ENCODE assay signal across 8 mouse cellular contexts in the genomic region with DNA sequence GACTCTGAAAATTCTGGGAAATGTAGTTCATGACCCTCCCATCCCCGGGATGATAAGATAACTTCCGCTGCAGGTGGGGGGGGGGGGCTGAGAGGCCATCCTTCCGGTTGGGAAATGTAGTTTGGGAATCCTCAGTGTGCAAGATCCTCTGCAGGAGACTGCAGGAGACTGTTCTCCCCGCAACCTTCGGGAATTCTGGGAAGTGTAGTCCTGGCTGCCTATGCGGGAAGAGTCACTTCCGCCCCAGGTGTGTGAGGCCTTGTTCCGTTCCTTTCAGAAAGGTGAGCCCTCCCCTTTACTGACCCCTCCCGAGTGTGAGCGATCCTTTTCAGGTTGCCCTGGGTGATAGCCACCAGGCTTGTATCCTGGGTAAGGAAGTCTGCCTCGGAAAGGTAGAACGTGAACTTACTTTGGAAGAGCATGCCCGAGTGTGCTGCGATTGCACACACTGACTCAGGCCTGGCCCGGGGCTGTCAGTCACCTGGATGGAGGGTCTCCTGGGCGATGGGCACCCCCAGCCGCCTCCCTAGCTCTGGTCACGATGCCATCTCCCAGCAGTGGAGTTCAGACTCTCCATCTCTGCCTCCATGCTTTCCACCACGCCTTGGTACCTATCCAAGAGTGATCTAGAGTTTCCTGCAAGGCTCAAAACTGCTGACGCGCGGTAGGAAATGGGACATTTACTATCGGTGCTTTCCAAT. TPM values are rescaled to one million over a fixed set of nuclear protein-coding genes. Genes with fewer than 3 reads are reported as not detected.
DNase-seq lines count a peak whose midpoint lies in the region; ATAC-seq lines count a peak whose summit lies in the region.

A gene (plus strand): TSS at position 159 of the 701 bp plus-strand sequence.

- peak within 1 kb of the TSS; percentile 81 for H3K4me3 ChIP-seq in forebrain, embryonic 16.5 days (replicated peaks; ENCODE audit: low read length)
- peak within 1 kb of the TSS; percentile 61 for H3K4me3 ChIP-seq in liver, embryonic 15.5 days (replicated peaks)
- H3K4me3 ChIP-seq in neural tube, embryonic 15.5 days (replicated peaks), result peak within 1 kb of the TSS; percentile 74

- peaks cover 26% of the 10 kb centered on the region for H3K36me3 ChIP-seq in forebrain, embryonic 16.5 days (ENCODE audit: control insufficient read depth, insufficient read depth)
- peaks cover 25% of the 10 kb centered on the region for H3K36me3 ChIP-seq in liver, embryonic 15.5 days (replicated peaks)
- H3K36me3 ChIP-seq in neural tube, embryonic 15.5 days, result peaks cover 19% of the 10 kb centered on the region

- DNase-seq in ES-CJ7 (ENCODE audit: low read depth, low spot score), result peak; percentile 91
- peak; percentile 84 to 95 for DNase-seq in cerebellum, adult 18-20 months
- DNase-seq in heart, postnatal 14 days, result peak; percentile 71 to 79
- DNase-seq in layer of hippocampus, adult 11-12 months (ENCODE audit: low spot score), result peak; percentile 82
- peak; percentile 46 to 82 for DNase-seq in urinary bladder, postnatal 36 days (ENCODE audit: low spot score in 2 of 2)

- intact Hi-C loops in heart, postnatal 14 days (cut with DNase I), result loop anchor here (2.0 kb wide), 1 partner anchor 30 kb away; no protein-coding TSS in a partner anchor

- no peaks in the 10 kb centered on the region for H3K27me3 ChIP-seq in forebrain, embryonic 16.5 days (replicated peaks; ENCODE audit: control insufficient read depth, insufficient read depth, low read length)
- no peaks in the 10 kb centered on the region for H3K27me3 ChIP-seq in liver, embryonic 15.5 days
- H3K27me3 ChIP-seq in neural tube, embryonic 15.5 days (replicated peaks), result no peaks in the 10 kb centered on the region

- H3K4me2 ChIP-seq in forebrain, embryonic 16.5 days (ENCODE audit: low read length), result peak within 1 kb of the TSS; percentile 96
- H3K4me2 ChIP-seq in liver, embryonic 15.5 days, result peak within 1 kb of the TSS; percentile 73
- H3K4me2 ChIP-seq in neural tube, embryonic 15.5 days, result peak within 1 kb of the TSS; percentile 82

- peak within 1 kb of the TSS; percentile 68 for H3K27ac ChIP-seq in forebrain, embryonic 16.5 days (ENCODE audit: low read length)
- H3K27ac ChIP-seq in liver, embryonic 15.5 days (replicated peaks), result peak within 1 kb of the TSS; percentile 64
- H3K27ac ChIP-seq in neural tube, embryonic 15.5 days (replicated peaks), result peak within 1 kb of the TSS; percentile 80

- H3K9me3 ChIP-seq in forebrain, embryonic 16.5 days (ENCODE audit: control insufficient read depth, low read length), result peaks cover 23% of the 10 kb centered on the region
- H3K9me3 ChIP-seq in liver, embryonic 15.5 days (replicated peaks), result 0 out of 2 replicates have a peak, but pooled peaks cover under 1% of the 10 kb centered on the region
- H3K9me3 ChIP-seq in neural tube, embryonic 15.5 days (replicated peaks), result peaks cover 14% of the 10 kb centered on the region; the same call in 1 of the 2 replicates

- WGBS in forebrain, embryonic 16.5 days, result 2% methylated on average over 23 of the region's 23 CpGs
- 4% methylated on average over 23 of the region's 23 CpGs for WGBS in liver, embryonic 15.5 days (ENCODE audit: insufficient replicate concordance)
- WGBS in neural tube, embryonic 15.5 days, result 3% methylated on average over 23 of the region's 23 CpGs

- peak within 1 kb of the TSS; percentile 72 for H3K9ac ChIP-seq in forebrain, embryonic 16.5 days (replicated peaks; ENCODE audit: low read depth, low read length)
- H3K9ac ChIP-seq in liver, embryonic 15.5 days, result peak within 1 kb of the TSS; percentile 40
- peak within 1 kb of the TSS; percentile 88 for H3K9ac ChIP-seq in neural tube, embryonic 15.5 days (replicated peaks)

- peak; percentile 99 for ATAC-seq in forebrain, embryonic 16.5 days
- ATAC-seq in liver, embryonic 15.5 days (ENCODE audit: insufficient read depth), result peak; percentile 88
- peak; percentile 97 for ATAC-seq in neural tube, embryonic 15.5 days (ENCODE audit: low FRiP score)

- peaks cover 8% of the 10 kb centered on the region for H3K4me1 ChIP-seq in forebrain, embryonic 16.5 days (replicated peaks; ENCODE audit: control insufficient read depth, insufficient read depth, low read length)
- peaks cover 16% of the 10 kb centered on the region for H3K4me1 ChIP-seq in liver, embryonic 15.5 days (replicated peaks)
- H3K4me1 ChIP-seq in neural tube, embryonic 15.5 days, result peaks cover 6% of the 10 kb centered on the region

RNA-seq across cellular contexts. Expression of the gene that starts here (rescaled TPM):
- 10.5 and 12.7 TPM in 2 replicates for polyA plus RNA-seq in forebrain, embryonic 16.5 days (2015; fragmentation: Nextera tagmentation; extraction: Ambion mirVana)
- total RNA-seq in heart, postnatal 14 days (2021), result 1 to 10 TPM; 3.1 to 5.1 TPM
- polyA plus RNA-seq in liver, embryonic 15.5 days (2015; fragmentation: Nextera tagmentation; extraction: Ambion mirVana), result 0.50 and 0.54 TPM in 2 replicates
- polyA plus RNA-seq in neural tube, embryonic 15.5 days (2015; fragmentation: Nextera tagmentation; extraction: Ambion mirVana), result 10.4 and 12.2 TPM in 2 replicates

Comparison
In these comparisons a context has a peak if more than half of its experiments do, and no peak if none do; other contexts are left out.
1. Peak in every context shown above with its lines: DNase-seq, ATAC-seq, H3K4me3 ChIP-seq and H3K27ac ChIP-seq.
2. Peak in ATAC-seq, H3K4me3 ChIP-seq, H3K27ac ChIP-seq, H3K9ac ChIP-seq and H3K4me2 ChIP-seq in liver, embryonic 15.5 days; RNA of the gene not detected or under 1 TPM.